Mouse (Mus musculus): ENCODE measurements around the gene Itsn1. TPM values are rescaled to one million over a fixed set of nuclear protein-coding genes. Genes with fewer than 3 reads are reported as not detected.

Gene Itsn1
- total and polyA plus RNA-seq, 2 experiments from 2014 or later: 33.6 to 69.5 TPM

DNA sequence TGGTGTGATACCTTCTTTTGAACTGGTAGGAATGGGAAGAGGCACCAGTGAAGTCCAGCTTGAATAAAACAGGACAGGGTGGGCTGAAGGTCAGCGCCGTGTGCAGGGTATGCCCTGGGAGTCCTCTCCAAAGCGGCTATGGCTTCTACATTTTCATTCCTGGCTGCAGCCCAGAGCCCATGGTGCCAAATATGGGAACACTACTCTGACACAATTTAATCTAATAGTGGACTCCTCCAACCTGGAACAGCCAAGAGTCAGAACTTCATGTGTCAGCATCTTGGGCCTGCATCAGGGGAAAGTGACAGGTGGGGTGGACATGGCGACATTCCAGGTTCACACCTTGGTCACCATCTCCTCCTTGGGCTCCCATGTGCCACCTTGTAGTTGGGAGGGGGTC is 147.4 kb downstream of the Itsn1 start:
- Histone ChIP-seq H3K27me3 (ENCODE audit: insufficient read depth, low read length) (no peaks in the 10 kb centered on the region), H3K4me3 (ENCODE audit: low read length) (no peak overlapping the region), H3K9ac (replicated peaks; ENCODE audit: low read length) (no peak overlapping the region), H3K4me2 (ENCODE audit: low read depth, low read length) (no peak overlapping the region), H3K27ac (no peak overlapping the region), H3K4me1 (ENCODE audit: insufficient read depth, low read length) (no peaks in the 10 kb centered on the region; the same call in 1 of the 2 replicates), H3K36me3 (ENCODE audit: insufficient read depth, low read length) (peaks cover 4% of the 10 kb centered on the region; the same call in 1 of the 2 replicates), H3K9me3 (ENCODE audit: low read length) (no peaks in the 10 kb centered on the region)
- no peak for DNase-seq (ENCODE audit: low spot score)
- ATAC-seq: no peak
- 83% methylated on average over 4 of the region's 4 CpGs for WGBS
- no peak for TF ChIP-seq CTCF (IDR thresholded peaks at IDR 0.05; ENCODE audit: low read depth)

DNA sequence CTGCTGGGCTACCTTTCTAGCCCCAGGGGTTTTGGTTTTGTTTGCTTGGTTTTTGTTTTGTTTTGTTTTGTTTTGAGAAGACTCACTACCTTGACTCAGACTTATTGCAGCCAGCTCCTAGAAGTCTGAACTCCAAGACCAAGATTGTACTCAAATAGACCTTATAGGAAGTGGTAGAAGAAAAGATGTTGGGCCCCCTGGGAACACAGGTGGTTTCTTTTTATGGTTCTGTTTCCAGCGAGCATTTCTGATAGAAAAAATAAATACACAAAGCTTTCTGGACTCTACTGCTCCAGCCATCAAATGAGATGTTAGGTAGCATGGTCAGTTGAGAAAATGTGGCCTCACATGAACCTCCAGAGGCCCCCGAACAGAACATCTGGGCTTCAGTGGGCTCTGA is 150.0 kb downstream of the Itsn1 start:
- DNase-seq (ENCODE audit: low spot score) (no peak), ATAC-seq (no peak)
- Histone ChIP-seq H3K27ac (no peak overlapping the region), H3K9ac (replicated peaks; ENCODE audit: low read length) (no peak overlapping the region), H3K4me2 (ENCODE audit: low read depth, low read length) (no peak overlapping the region), H3K36me3 (ENCODE audit: insufficient read depth, low read length) (peaks cover 4% of the 10 kb centered on the region; the same call in 1 of the 2 replicates), H3K4me3 (ENCODE audit: low read length) (no peak overlapping the region), H3K4me1 (ENCODE audit: insufficient read depth, low read length) (no peaks in the 10 kb centered on the region; the same call in 1 of the 2 replicates), H3K9me3 (ENCODE audit: low read length) (no peaks in the 10 kb centered on the region), H3K27me3 (ENCODE audit: insufficient read depth, low read length) (no peaks in the 10 kb centered on the region)
- WGBS: 79% methylated on average over 2 of the region's 2 CpGs
- TF ChIP-seq CTCF (IDR thresholded peaks at IDR 0.05; ENCODE audit: low read depth): no peak

DNA sequence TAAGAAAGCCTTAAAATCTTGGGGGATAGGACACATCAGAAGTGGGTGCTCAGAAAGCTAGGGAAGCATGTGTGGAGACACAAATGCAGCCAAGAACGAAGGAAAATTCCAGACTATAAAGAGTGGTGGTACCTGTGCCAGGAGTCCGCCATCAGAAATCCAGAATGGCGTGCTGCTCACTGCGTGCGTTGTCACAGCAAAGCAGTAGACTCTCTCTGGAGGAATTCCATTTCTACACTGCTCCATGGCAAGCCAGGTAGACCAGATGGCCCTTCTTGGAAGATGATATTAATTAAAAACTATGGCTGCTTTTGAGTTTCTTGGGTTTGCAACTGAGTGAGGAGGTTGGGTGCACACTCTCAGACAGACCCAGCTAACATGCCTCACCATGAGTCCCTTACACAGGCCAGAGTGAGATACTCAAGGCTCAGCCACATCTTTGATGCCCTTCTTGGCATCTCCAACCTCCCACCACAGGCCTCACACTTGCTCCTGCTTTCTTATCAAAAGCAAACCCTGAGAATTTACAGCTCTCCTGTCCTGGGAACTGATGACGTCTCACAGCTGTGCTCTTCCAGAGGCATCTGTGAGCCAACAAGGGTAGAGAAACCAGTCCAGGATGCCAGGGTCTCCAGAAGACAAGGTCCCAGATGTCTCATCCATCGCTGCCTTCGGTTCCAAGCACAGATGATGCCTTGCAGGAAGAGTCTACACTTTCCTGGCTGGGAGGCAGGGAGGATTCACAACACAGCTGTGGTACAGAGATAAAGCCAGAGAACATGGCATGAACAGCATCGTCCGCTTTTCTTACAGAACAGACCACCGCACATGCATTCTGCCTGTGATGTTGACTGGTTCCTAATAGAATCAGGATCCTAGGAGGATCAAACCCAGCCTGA is 152.0 kb downstream of the Itsn1 start:
- 92% methylated on average over 11 of the region's 11 CpGs for WGBS
- Histone ChIP-seq H3K4me1 (ENCODE audit: insufficient read depth, low read length) (no peaks in the 10 kb centered on the region; the same call in 1 of the 2 replicates), H3K27me3 (ENCODE audit: insufficient read depth, low read length) (no peaks in the 10 kb centered on the region), H3K4me2 (ENCODE audit: low read depth, low read length) (no peak overlapping the region), H3K9ac (replicated peaks; ENCODE audit: low read length) (no peak overlapping the region), H3K4me3 (ENCODE audit: low read length) (no peak overlapping the region), H3K27ac (no peak overlapping the region), H3K9me3 (ENCODE audit: low read length) (no peaks in the 10 kb centered on the region), H3K36me3 (ENCODE audit: insufficient read depth, low read length) (peaks cover 4% of the 10 kb centered on the region; the same call in 1 of the 2 replicates)
- DNase-seq (ENCODE audit: low spot score) (no peak), ATAC-seq (no peak)
- no peak for TF ChIP-seq CTCF (IDR thresholded peaks at IDR 0.05; ENCODE audit: low read depth)

DNA sequence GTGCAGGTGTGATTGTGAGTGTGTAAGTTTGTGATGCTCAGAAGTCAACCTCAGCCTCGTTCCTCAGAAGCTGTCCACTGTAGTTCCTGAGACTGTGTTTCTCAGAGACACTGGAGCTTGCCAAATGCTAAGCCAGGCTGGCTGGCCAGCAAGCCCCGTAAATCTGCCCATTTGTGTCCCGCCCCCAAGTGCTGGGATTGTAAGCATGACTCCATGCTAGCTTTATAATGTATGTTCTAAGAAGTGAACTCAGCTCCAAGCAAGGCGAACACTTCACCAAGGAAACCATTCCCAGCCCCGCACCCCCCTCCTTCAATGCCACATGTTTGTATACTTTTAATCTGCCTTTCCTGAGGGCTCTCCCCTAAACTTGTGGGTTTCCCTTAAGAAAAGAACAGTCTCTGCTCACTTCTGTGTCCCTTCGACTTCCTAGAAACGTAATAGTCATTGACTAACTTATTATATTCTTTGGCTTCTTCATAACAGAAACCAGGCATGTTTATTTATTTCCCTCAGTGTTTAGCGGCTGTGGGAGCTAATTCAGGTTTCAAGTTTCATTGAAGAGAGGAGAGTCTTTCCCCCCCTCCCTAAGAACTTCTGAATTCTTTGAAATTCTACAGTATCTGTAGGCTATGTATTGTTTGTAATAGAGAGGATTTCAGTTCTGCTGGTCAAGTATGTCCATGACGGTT is 153.2 kb downstream of the Itsn1 start:
- H3K4me1 ChIP-seq (ENCODE audit: insufficient read depth, low read length): no peaks in the 10 kb centered on the region; the same call in 1 of the 2 replicates
- DNase-seq (ENCODE audit: low spot score) (no peak), ATAC-seq (no peak)
- H3K9ac ChIP-seq (replicated peaks; ENCODE audit: low read length): no peak overlapping the region
- H3K36me3 ChIP-seq (ENCODE audit: insufficient read depth, low read length): peaks cover 2% of the 10 kb centered on the region; the same call in 1 of the 2 replicates
- no peak overlapping the region for H3K27ac ChIP-seq
- no peak for TF ChIP-seq CTCF (IDR thresholded peaks at IDR 0.05; ENCODE audit: low read depth)
- no peaks in the 10 kb centered on the region for H3K27me3 ChIP-seq (ENCODE audit: insufficient read depth, low read length)
- no peaks in the 10 kb centered on the region for H3K9me3 ChIP-seq (ENCODE audit: low read length)
- no peak overlapping the region for H3K4me3 ChIP-seq (ENCODE audit: low read length)
- no peak overlapping the region for H3K4me2 ChIP-seq (ENCODE audit: low read depth, low read length)
- 65% methylated on average over 9 of the region's 9 CpGs for WGBS

DNA sequence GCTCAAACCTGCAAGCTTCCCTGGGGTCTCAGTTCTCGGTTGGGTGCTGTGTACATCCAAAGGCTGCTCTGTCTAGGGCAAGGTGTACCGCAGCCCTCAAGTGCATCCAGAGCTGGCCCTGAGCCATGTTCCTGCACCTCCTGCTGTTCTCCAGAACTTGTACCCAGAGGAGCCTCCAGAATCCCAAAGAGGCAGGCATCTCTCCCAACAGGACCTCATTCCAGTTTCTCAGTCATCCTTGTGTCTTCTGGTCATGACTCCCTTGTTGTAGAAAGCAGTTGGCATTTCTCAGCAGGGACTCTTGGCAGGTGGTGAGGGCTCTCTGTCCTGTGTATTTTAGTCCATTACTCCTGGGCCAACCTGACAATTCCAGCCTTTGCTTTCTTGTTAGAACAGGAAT is 154.6 kb downstream of the Itsn1 start:
- Histone ChIP-seq H3K4me1 (ENCODE audit: insufficient read depth, low read length) (no peaks in the 10 kb centered on the region; the same call in 1 of the 2 replicates), H3K4me3 (ENCODE audit: low read length) (no peak overlapping the region), H3K27ac (no peak overlapping the region), H3K36me3 (ENCODE audit: insufficient read depth, low read length) (no peaks in the 10 kb centered on the region), H3K9ac (replicated peaks; ENCODE audit: low read length) (no peak overlapping the region), H3K27me3 (ENCODE audit: insufficient read depth, low read length) (no peaks in the 10 kb centered on the region), H3K9me3 (ENCODE audit: low read length) (no peaks in the 10 kb centered on the region), H3K4me2 (ENCODE audit: low read depth, low read length) (no peak overlapping the region)
- WGBS: 82% methylated on average over 2 of the region's 2 CpGs
- no peak for ATAC-seq
- no peak for DNase-seq (ENCODE audit: low spot score)
- no peak for TF ChIP-seq CTCF (IDR thresholded peaks at IDR 0.05; ENCODE audit: low read depth)

DNA sequence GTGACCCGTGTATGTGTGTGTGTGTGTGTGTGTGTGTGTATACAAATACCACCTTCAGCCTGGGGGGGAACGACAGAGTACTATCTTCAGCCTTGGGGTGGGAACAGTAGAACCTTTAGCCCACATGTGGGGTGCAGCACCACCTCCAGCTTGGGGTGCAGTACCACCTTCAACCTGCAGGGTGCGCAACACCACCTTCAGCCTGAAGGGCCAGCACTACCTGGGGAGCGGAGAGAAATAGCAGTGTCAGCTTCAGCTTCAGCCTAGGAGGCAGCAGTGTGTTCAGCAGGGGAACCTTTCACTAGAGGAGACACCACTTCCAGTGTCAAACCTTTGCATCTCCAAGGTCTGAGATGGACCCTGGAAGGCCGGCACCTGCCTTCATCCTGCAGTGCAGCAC is 155.1 kb downstream of the Itsn1 start:
- Histone ChIP-seq H3K27me3 (ENCODE audit: insufficient read depth, low read length) (no peaks in the 10 kb centered on the region), H3K36me3 (ENCODE audit: insufficient read depth, low read length) (no peaks in the 10 kb centered on the region), H3K4me3 (ENCODE audit: low read length) (no peak overlapping the region), H3K9me3 (ENCODE audit: low read length) (no peaks in the 10 kb centered on the region), H3K27ac (no peak overlapping the region), H3K9ac (replicated peaks; ENCODE audit: low read length) (no peak overlapping the region), H3K4me2 (ENCODE audit: low read depth, low read length) (no peak overlapping the region), H3K4me1 (ENCODE audit: insufficient read depth, low read length) (no peaks in the 10 kb centered on the region; the same call in 1 of the 2 replicates)
- peak; percentile 85 for TF ChIP-seq CTCF (IDR thresholded peaks at IDR 0.05; ENCODE audit: low read depth)
- ATAC-seq (no peak), DNase-seq (ENCODE audit: low spot score) (no peak)
- WGBS: 54% methylated on average over 5 of the region's 5 CpGs
